In the genomic region with DNA sequence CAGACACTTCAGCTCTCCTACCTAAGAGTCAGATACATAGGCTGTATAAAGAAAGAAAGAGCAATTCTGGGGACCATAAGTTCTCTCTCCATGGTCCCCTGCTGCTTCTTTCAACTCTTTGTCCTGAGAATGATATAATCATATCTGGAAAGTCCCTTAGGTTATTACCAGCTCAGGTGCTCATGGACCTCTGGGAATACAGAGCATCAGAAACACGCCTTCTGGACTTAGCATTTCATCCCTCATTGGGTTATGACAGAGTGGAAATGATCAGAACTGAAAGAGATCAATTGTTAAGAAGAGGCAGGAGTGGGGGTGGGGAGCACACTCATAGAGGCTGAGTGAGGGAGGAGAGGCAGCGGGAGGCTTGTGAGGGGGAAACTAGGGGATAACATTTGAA, we compare ENCODE assay signal across 39 mouse cellular contexts. TPM values are rescaled to one million over a fixed set of nuclear protein-coding genes. Genes with fewer than 3 reads are reported as not detected.
"Had no signal": no experiment of that assay in that cellular context is flagged by ENCODE, and none has a peak within 500 bp of the region (broad histone marks: within the 10 kb centered on the region; RNA-seq: fewer than 3 reads in every experiment).

Gene Olfr644 (minus strand): TSS at position 101 of the 400 bp plus-strand sequence.

- H3K9ac ChIP-seq: embryonic facial prominence, embryonic 12.5 days; embryonic facial prominence, embryonic 13.5 days; embryonic facial prominence, embryonic 15.5 days; forebrain, embryonic 12.5 days; forebrain, embryonic 13.5 days; forebrain, embryonic 15.5 days; forebrain, postnatal 0 days had no signal

- H3K4me1 ChIP-seq: embryonic facial prominence, embryonic 10.5 days; embryonic facial prominence, embryonic 12.5 days; embryonic facial prominence, embryonic 13.5 days; embryonic facial prominence, embryonic 15.5 days; forebrain, embryonic 10.5 days; forebrain, embryonic 12.5 days; forebrain, embryonic 13.5 days; forebrain, embryonic 15.5 days had no signal

- H3K9me3 ChIP-seq: embryonic facial prominence, embryonic 10.5 days; embryonic facial prominence, embryonic 12.5 days; embryonic facial prominence, embryonic 13.5 days; embryonic facial prominence, embryonic 15.5 days; forebrain, embryonic 10.5 days had no signal

- H3K4me2 ChIP-seq: embryonic facial prominence, embryonic 12.5 days; embryonic facial prominence, embryonic 13.5 days; embryonic facial prominence, embryonic 15.5 days; forebrain, embryonic 12.5 days; forebrain, embryonic 13.5 days; forebrain, embryonic 15.5 days had no signal

- H3K27ac ChIP-seq: embryonic facial prominence, embryonic 10.5 days; embryonic facial prominence, embryonic 12.5 days; embryonic facial prominence, embryonic 13.5 days; embryonic facial prominence, embryonic 15.5 days; forebrain, embryonic 10.5 days; forebrain, embryonic 12.5 days; forebrain, embryonic 13.5 days; forebrain, embryonic 15.5 days; gastrocnemius, adult 2 months; heart, adult 2 months had no signal

- DNase-seq: cerebellum, adult 8-10 months; cerebellum, adult 9-10 months; cerebellum, adult 9-11 months; cerebellum, postnatal 10 days; cerebellum, postnatal 14 days; cerebellum, postnatal 25 days; cerebellum, postnatal 36 days; embryo, embryonic 11 days; forebrain, postnatal 0 days; gastrocnemius, adult 2 months; gastrocnemius, postnatal 10 days; gastrocnemius, postnatal 14 days; gastrocnemius, postnatal 25 days; gastrocnemius, postnatal 36 days; heart, adult 11 months; heart, adult 18-20 months; heart, adult 2 months had no signal

- H3K27me3 ChIP-seq: embryonic facial prominence, embryonic 12.5 days; embryonic facial prominence, embryonic 13.5 days; embryonic facial prominence, embryonic 15.5 days; forebrain, embryonic 12.5 days; forebrain, embryonic 13.5 days; forebrain, embryonic 15.5 days had no signal

- H3K36me3 ChIP-seq: embryonic facial prominence, embryonic 10.5 days; embryonic facial prominence, embryonic 12.5 days; embryonic facial prominence, embryonic 13.5 days; embryonic facial prominence, embryonic 15.5 days; forebrain, embryonic 10.5 days; forebrain, embryonic 12.5 days; forebrain, embryonic 15.5 days had no signal

- H3K4me3 ChIP-seq: embryonic facial prominence, embryonic 10.5 days; embryonic facial prominence, embryonic 12.5 days; embryonic facial prominence, embryonic 13.5 days; embryonic facial prominence, embryonic 15.5 days; erythroblast, embryonic 14.5 days; forebrain, embryonic 10.5 days; forebrain, embryonic 12.5 days; forebrain, embryonic 13.5 days; forebrain, embryonic 15.5 days; gastrocnemius, adult 2 months; heart, adult 2 months had no signal

RNA-seq across cellular contexts. Expression of gene Olfr644, which starts in this region (rescaled TPM):
- total RNA-seq: common myeloid progenitor, adult 5-6 weeks; forebrain, postnatal 0 days; gastrocnemius, adult 18-20 months; gastrocnemius, adult 2 months; gastrocnemius, adult 8-10 months; gastrocnemius, postnatal 10 days; gastrocnemius, postnatal 14 days; gastrocnemius, postnatal 25 days; gastrocnemius, postnatal 36 days; gastrocnemius, postnatal 4 days; granulocyte monocyte progenitor cell, adult 5-6 weeks; heart, adult 18-20 months; heart, adult 2 months; heart, adult 8-10 months had no signal
- polyA plus RNA-seq: cortical plate, adult 2 months; embryonic facial prominence, embryonic 10.5 days; embryonic facial prominence, embryonic 11.5 days; embryonic facial prominence, embryonic 12.5 days; embryonic facial prominence, embryonic 13.5 days; erythroblast, embryonic 14.5 days; forebrain, embryonic 10.5 days; forebrain, embryonic 11.5 days; forebrain, embryonic 12.5 days; forebrain, embryonic 13.5 days; forebrain, embryonic 14.5 days; forebrain, embryonic 15.5 days; forebrain, embryonic 16.5 days; forebrain, postnatal 0 days; frontal cortex, adult 2 months; gonadal fat pad, adult 2 months; heart, adult 2 months had no signal
